Mouse (Mus musculus) heart, adult 2 months (tissue): ENCODE data around the gene Serpine1.
A peak's percentile ranks its signal among the peaks of the same experiment; 100 is the strongest.

Experiments
- CTCF ChIP-seq: fragments of 200-600 bp; IDR thresholded peaks from 2 replicates; pipeline ENCODE4 v1.8.1; 2022; ENCODE audit warnings: antibody characterized with exemption, mild to moderate bottlenecking, moderate library complexity
- POLR2A ChIP-seq: fragments of 200-500 bp; IDR thresholded peaks from 2 replicates; pipeline ENCODE4 v1.6.1; 2011; ENCODE audit warnings: mild to moderate bottlenecking, low read depth, low read length, control low read depth; ENCODE audit not compliant: insufficient read depth

DNA sequence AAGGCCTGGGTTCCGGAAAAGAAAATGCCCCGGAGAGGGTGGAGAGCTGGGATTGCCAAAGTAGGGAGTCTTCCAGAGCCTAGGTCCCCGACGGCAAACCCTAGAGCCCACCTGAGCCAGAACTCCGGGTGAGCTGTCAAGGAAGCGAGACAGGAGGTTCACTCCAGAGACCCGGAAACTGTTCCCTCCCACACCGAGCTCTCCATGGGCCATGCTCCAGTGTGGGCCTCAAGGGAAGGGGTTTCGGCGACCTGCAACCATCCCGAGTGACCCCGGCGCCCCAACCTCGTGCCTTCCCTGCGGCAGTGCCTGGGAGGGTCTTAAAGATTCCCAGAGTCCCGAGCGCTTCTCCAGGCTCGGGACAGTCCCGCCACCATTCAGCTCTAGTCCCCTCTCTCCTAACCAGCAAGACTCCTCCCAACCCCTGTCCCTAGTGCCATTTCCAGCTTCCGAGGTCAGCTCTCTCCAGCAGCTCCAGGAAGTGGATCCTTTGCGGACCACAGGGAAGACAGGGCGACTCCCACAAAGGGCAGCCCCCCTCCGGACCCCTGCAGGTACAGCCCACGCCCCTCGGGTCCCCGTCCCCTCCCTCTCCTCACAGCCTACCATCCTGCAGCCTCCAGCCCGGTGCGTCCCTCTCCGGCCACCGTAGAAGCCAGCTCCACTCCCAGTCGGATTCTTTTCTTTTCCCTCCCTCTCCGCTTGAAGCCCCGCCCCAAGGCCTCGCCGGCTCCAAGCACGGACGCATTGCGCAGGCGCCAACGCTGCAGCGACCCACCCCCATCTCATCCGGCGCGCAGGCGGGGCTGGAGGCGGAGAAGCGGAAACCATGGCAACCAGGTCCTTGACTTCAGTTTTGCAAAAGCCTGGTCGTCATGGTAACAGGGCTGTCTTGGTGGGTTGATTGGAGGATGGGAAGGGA is 26.4 kb downstream of the Serpine1 start, which contains the start of gene Ap1s1:
- TF ChIP-seq CTCF (no peak), POLR2A (peak; percentile 68)
